Mouse (Mus musculus) heart, adult 2 months (tissue): ENCODE data around the gene Kremen1.

Source experiments
- CTCF ChIP-seq: fragments of 200-600 bp; IDR thresholded peaks from 2 replicates; pipeline ENCODE4 v1.8.1; 2022; ENCODE audit warnings: antibody characterized with exemption, mild to moderate bottlenecking, moderate library complexity
- EP300 ChIP-seq: fragments of 200-500 bp; IDR thresholded peaks from 2 replicates; pipeline ENCODE4 v1.6.1; 2011; ENCODE audit warnings: low read depth, low read length, control low read depth; ENCODE audit not compliant: insufficient read depth
- POLR2A ChIP-seq: fragments of 200-500 bp; IDR thresholded peaks from 2 replicates; pipeline ENCODE4 v1.6.1; 2011; ENCODE audit warnings: mild to moderate bottlenecking, low read depth, low read length, control low read depth; ENCODE audit not compliant: insufficient read depth

- TF ChIP-seq CTCF (no peak), EP300 (no peak), POLR2A (no peak)
These were observed 15.9 kb downstream of the Kremen1 start for GRCm38 (mm10) chr11:5245431-5245830.
